Mouse (Mus musculus): ENCODE measurements around the gene Vgll2. TPM values are rescaled to one million over a fixed set of nuclear protein-coding genes. Genes with fewer than 3 reads are reported as not detected.

Gene Vgll2
- not detected in 2 replicates for polyA plus RNA-seq (2012; ENCODE audit: low replicate concordance)

GRCm38 (mm10) chr10:52022413-52023212 lies at the start of gene Vgll2:
Vgll2 (plus strand) TSS chr10:52022502.

Other genes starting within 250 kb of the Vgll2 start
- not detected in 2 replicates for gene Ros1, start 172.7 kb downstream of the Vgll2 start, polyA plus RNA-seq (2012; ENCODE audit: low replicate concordance)
- gene Dcbld1, start 211.1 kb downstream of the Vgll2 start, polyA plus RNA-seq (2012; ENCODE audit: low replicate concordance) = 0.35 and 1.1 TPM in 2 replicates